Mouse (Mus musculus) gastrocnemius, adult 8-10 months (tissue): ENCODE measurements around the gene Erbb2. TPM values are rescaled to one million over a fixed set of nuclear protein-coding genes. Genes with fewer than 3 reads are reported as not detected.

ENCODE experiments used
- DNase-seq, 2 experiments: peaks; one replicate each; pipeline ENCODE4 v3.0.0; 2022; ENCODE audit warnings: low spot score in 2 of 2
- total RNA-seq, 4 experiments: library from RNA; stranded (reverse); gene quantifications; 2 replicates each; pipeline ENCODE4 v1.2.4; 2022

The Erbb2 gene
- total RNA-seq, 4 experiments from 2014 or later = 1.3 to 1.5 (median 1.4) TPM

DNA sequence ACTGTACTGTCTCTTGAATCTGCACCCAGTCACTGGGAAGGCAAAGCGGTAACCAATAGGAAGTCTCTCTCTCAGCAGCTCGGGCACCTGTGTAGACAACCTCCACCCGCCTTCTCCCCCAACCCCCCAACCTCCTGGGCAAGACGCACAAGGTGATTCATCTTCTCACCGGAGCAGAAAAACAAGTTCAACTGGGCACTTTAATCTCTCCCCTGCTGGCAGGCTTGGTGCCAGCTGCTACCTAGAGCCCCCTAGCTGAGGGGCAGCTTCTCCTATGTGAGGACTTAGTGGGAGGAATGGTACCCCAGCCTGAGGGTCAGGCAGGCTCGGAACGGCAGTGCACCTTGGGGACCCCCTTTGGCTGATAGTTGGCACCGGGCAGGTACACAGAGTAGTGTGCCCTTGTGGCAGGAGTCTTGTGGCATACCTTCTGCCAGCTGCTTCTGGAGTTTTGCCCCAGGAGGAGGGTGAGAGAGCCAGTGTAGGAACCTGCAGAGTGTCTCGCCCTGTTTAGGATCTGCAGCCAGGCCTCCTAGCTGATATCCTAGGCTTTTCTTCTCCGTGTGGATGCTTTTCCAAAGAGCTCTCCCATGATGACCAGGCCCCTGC, 6.8 kb downstream of the Erbb2 start:
- no peak for DNase-seq

GRCm38 (mm10) chr11:98426592-98426991, 14.3 kb downstream of the Erbb2 start:
- no peak for DNase-seq

DNA sequence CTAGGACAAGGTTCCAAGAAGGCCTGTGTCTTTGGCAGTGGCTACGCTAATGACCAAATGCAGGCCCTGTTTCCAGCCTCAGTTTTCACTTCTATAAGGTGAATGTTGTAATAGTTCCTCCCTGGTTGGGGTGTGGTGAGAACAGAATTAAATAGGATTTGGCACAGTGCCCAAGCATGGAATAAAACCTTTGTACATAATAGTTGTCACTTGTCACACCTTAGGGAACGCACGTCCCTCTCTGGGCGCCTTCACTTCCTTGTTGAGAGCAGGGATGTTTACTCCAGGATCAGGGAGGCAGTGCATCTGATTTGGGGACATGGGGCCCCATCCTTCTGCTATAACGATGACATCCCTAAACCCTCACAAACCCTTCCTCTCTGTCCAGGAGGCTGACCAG, 16.2 kb downstream of the Erbb2 start:
- no peak for DNase-seq

DNA sequence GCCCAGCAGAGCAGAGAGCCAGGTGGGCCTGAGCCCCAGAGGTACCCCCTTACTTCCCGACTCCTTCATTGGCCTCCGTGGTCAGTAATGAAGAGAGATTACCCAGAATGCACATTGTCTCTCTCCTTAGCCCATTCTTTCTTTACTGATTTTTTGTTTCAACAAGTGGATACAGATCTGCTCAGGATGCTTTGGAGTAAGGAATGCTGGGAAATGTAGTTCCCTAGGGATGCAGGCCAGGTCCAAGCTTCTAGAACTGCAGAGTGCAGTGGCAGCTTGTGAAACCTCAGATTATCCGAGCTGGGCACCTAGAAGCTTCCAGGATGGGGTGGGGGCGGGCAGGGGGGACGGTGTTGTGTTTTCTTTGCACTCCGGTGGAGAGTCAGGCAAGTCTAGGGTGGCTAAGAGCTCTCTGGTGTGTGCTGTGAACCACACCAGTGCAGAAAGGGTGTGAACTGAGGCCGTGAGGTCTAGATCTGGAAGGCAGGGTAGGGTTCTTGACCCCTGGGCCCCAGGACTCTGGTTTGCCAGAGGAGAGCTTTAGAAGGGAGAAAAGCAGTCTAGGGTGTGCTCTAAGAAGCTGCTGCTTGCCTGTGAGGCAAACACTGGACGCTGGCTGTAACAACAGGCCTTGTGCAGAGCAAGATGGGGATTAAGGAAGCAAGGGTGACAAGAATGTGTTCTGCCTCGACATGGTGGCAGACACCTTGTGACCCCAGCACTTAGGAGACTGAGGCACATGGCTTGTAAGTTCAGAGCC, 19.7 kb downstream of the Erbb2 start:
- DNase-seq = no peak

GRCm38 (mm10) chr11:98435723-98436122, 23.5 kb downstream of the Erbb2 start:
- DNase-seq = no peak

GRCm38 (mm10) chr11:98437441-98437840, 25.2 kb downstream of the Erbb2 start:
- DNase-seq = no peak

DNA sequence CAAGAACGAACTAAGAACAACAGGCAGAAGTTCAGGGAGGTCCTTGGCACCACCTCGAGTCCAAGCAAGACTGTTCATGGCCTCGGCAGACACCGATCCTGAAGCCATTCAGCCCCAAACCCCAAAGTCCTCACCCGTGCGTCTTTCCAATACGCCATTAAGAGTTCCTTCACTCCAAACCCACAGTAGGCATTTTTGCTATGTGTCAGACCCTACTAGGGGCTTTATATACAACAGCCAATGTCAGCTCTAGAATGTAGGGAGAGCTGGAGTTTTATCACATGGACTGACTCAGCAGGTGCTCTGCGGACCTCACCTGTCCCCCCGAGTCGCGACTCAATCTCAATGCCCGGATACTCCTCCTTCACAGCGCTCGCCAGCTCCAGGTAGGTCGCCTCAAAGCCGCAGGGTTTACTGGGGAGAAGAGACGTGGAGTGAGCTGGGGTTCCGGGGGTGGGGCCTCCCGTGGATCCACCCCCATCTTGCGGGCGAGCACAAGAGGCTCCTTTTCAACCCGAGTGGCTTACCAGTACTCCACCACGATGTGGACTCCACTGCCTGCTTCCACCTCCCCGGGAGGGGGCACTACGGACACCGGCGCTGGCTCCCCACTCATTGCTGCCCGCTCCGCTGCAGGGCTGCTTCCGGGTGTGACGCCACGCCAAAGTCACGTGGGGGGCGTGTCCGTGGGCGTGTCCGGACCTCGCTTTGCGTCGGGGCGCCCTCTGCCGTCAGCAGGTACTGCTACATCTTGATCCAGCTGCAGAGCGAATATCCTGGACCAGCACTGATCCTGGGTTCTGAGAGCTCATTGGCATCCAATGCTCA, 26.3 kb downstream of the Erbb2 start, which contains the start of gene Mien1:
Gene Mien1 (minus strand): TSS at position 661 of the 828 bp plus-strand sequence.
- DNase-seq = peak; percentile 88 to 89

- DNase-seq = no peak
These were observed 31.4 kb downstream of the Erbb2 start for GRCm38 (mm10) chr11:98443688-98444087.

DNA sequence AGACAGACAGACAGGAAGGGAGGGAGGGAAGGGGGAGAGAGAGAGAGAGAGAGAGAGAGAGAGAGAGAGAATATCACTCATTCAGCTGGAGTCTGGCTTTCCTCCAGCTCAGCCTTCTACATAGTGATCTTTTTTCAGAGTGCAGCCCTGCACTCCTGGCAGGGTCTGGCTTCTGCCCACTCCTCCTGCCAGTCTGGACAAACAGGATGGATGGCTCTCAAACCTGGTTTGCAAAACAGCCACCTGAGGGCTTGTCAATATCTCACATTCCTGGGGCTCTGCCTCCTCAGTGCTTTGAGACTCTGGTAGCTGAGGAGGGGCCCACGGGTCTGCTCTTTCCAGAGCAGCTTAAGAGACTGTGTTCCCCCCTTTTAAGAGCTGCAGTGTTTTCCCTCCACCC, 33.0 kb downstream of the Erbb2 start:
- no peak for DNase-seq

GRCm38 (mm10) chr11:98445679-98446078, 33.4 kb downstream of the Erbb2 start:
- no peak for DNase-seq

GRCm38 (mm10) chr11:98446213-98446561, 33.9 kb downstream of the Erbb2 start, which contains the start of gene Grb7:
TSS of gene Grb7 (plus strand) at chr11:98446394.
- no peak for DNase-seq

DNA sequence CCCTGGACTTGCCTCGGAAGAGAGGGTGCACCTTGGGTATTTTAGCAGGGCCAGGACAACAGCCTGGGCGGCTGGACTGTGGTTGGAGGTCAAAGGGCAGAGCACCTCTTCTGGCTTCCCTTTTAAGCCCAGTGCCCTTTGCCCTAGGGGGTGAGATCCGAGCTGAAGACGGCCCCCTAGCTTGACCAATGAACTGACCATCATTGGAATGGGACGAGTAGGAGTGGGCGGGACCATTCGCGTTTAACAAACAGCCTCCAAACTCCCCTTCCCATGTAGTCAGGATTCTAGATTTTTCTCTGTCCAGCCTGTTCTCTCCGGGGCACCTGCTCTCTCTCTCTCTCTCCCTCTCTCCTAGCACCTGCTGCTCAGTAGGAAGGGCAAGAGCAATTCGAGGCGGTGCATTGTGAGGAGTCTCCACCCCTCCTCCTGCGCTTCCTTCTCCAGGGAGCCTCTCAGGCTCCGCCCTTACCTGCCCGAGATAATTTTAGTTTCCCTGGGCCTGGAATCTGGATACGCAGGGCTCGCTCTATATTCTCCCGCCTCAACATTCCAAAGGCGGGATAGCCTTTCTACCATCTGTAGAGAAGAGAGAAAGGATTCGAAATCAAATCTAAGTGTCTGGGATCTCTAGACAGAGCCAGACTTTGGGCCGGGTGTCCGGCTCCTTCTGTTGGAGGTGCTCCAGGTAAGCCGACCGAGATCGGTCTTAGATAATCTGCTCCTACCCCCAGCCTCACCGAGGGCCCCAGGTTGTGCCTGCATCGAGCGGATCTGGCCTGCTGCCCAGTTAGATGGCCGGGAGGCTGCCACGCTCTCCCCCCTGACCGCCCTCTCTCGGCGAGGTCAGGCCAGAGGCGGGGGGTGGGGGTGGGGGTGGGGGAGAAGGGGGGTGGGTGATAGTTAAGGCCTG, 34.5 kb downstream of the Erbb2 start:
- no peak for DNase-seq

- DNase-seq = no peak
These were observed 35.2 kb downstream of the Erbb2 start for GRCm38 (mm10) chr11:98447475-98447834.

DNA sequence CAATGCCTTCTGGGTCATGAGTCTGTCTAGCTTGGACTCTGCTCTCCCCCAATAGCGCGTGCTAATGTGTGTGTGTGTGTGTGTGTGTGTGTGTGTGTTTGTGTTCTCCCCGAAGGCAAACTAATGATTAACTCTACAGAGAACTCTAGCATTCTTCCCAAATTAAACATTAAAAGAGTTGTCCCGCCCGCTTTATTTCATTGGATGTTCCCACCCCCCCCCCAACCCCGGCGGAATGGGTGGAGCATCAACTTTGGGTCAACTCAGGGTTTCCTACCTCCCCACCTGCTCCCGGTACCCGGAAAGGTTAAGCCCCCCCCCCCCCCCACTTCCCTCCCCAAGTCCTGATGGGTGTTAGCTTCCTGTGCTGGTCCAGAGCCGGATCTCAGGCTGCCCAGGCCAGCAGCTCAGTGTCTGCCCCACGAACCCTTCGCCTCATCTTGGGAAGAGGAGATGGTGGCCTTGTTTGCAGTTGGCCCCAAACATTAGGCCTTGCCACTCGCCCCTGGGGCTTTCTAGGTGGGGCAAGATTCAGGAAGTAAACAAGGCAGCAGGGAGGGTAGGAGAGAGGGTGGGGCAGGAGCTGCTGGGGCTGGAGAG, 36.0 kb downstream of the Erbb2 start:
- no peak for DNase-seq

- DNase-seq = no peak
These were observed 37.1 kb downstream of the Erbb2 start for GRCm38 (mm10) chr11:98449419-98449818.

GRCm38 (mm10) chr11:98449921-98450771, 37.9 kb downstream of the Erbb2 start:
- DNase-seq = no peak

GRCm38 (mm10) chr11:98455484-98455883, 43.2 kb downstream of the Erbb2 start:
- DNase-seq = no peak

GRCm38 (mm10) chr11:98456545-98456944, 44.3 kb downstream of the Erbb2 start:
- no peak for DNase-seq

DNA sequence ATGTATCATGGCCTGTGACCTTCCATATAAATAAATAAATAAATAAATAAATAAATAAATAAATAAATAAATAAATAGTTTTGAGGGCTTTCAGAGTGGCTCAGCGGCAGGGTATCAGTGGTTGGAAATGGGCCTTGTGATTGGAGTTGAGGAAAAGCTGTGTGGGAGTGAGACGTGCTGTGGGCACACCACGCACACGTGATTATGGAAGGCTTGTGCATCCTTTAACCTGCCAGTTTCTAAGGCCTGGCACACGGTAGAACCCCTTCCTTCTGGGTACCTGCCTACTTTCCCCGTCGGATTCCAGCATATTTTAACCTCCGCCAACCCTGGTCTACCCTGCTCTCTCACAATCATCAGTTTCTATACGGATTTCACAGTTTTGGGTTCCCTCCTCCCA, 44.7 kb downstream of the Erbb2 start:
- no peak for DNase-seq
